In genomic region chr2:26963923-26964723, GRCm38 (mm10) we compare ENCODE assay signal across 8 mouse cellular contexts. TPM values are rescaled to one million over a fixed set of nuclear protein-coding genes. Genes with fewer than 3 reads are reported as not detected.
DNase-seq lines count a peak whose midpoint lies in the region; ATAC-seq and TF ChIP-seq lines count a peak whose summit lies in the region.

TSS of gene Rexo4 (minus strand) at chr2:26964386.

- H3K4me2 ChIP-seq in heart, embryonic 11.5 days, result peak within 1 kb of the TSS; percentile 75
- H3K4me2 ChIP-seq in kidney, embryonic 16.5 days (replicated peaks; ENCODE audit: low read depth, low read length), result peak within 1 kb of the TSS; percentile 67
- H3K4me2 ChIP-seq in myocyte (ENCODE audit: low read depth), result peak within 1 kb of the TSS; percentile 97

- H3K9me3 ChIP-seq in heart, embryonic 11.5 days (replicated peaks; ENCODE audit: control insufficient read depth, low read length), result no peaks in the 10 kb centered on the region
- H3K9me3 ChIP-seq in kidney, embryonic 16.5 days (ENCODE audit: low read length), result 0 out of 2 replicates have a peak, but pooled peaks cover 3% of the 10 kb centered on the region

- peaks cover 14% of the 10 kb centered on the region for H3K4me1 ChIP-seq in heart, embryonic 11.5 days (ENCODE audit: control insufficient read depth, insufficient read depth, low read length)
- H3K4me1 ChIP-seq in kidney, embryonic 16.5 days (ENCODE audit: insufficient read depth, low read length), result peaks cover 14% of the 10 kb centered on the region
- peaks cover 6% of the 10 kb centered on the region for H3K4me1 ChIP-seq in liver, adult 2 months (ENCODE audit: control insufficient read depth, insufficient read depth, low read length)

- peaks cover 9% of the 10 kb centered on the region; the same call in 1 of the 2 replicates for H3K36me3 ChIP-seq in heart, embryonic 11.5 days (ENCODE audit: control insufficient read depth, insufficient read depth, low read length)
- peaks cover 17% of the 10 kb centered on the region for H3K36me3 ChIP-seq in kidney, embryonic 16.5 days (ENCODE audit: insufficient read depth, low read length)
- peaks cover 10% of the 10 kb centered on the region; the same call in 1 of the 2 replicates for H3K36me3 ChIP-seq in liver, adult 2 months (ENCODE audit: control insufficient read depth, insufficient read depth, low read length)
- H3K36me3 ChIP-seq in myocyte (ENCODE audit: control insufficient read depth, insufficient read depth), result peaks cover 13% of the 10 kb centered on the region
- no peaks in the 10 kb centered on the region; the same call in none of the 2 replicates for H3K36me3 ChIP-seq in splenic B cell, adult 2 months (ENCODE audit: control insufficient read depth, insufficient read depth, low read length, poor library complexity, severe bottlenecking)

- ATAC-seq in erythroblast, adult 5-6 weeks (replicated peaks; ENCODE audit: low FRiP score, poor library complexity, severe bottlenecking), result peak; percentile 93
- peak; percentile 88 for ATAC-seq in heart, embryonic 11.5 days (replicated peaks; ENCODE audit: insufficient number of reproducible peaks, low FRiP score, low TSS enrichment)
- ATAC-seq in kidney, embryonic 16.5 days (ENCODE audit: low FRiP score, low TSS enrichment), result peak; percentile 94

- peak; percentile 67 for TF ChIP-seq POLR2A in liver, adult 2 months (IDR thresholded peaks at IDR 0.05; ENCODE audit: extremely low read depth, insufficient read depth, low read length)
- TF ChIP-seq POLR2A in myocyte (IDR thresholded peaks at IDR 0.05; ENCODE audit: insufficient read length, low read depth), result peak; percentile 72

- no peak for TF ChIP-seq CTCF in liver, adult 2 months (IDR thresholded peaks at IDR 0.05; ENCODE audit: low read depth, low read length)

- WGBS in heart, embryonic 11.5 days (ENCODE audit: insufficient replicate concordance), result under 1% methylated on average over 50 of the region's 50 CpGs
- under 1% methylated on average over 50 of the region's 50 CpGs for WGBS in kidney, embryonic 16.5 days
- under 1% methylated on average over 50 of the region's 50 CpGs for WGBS in liver, adult 2 months

- H3K4me3 ChIP-seq in heart, embryonic 11.5 days (ENCODE audit: low read depth, low read length), result peak within 1 kb of the TSS; percentile 82
- peak within 1 kb of the TSS; percentile 77 for H3K4me3 ChIP-seq in kidney, embryonic 16.5 days (ENCODE audit: low read length)
- H3K4me3 ChIP-seq in liver, adult 2 months (ENCODE audit: insufficient read depth, low read depth, low read length), result peak within 1 kb of the TSS; percentile 77
- H3K4me3 ChIP-seq in myocyte, result peak within 1 kb of the TSS; percentile 80

- DNase-seq in B cell, adult 2 months, result peak; percentile 94 to 96
- DNase-seq in brain, adult 2 months (ENCODE audit: low read depth, low spot score), result peak; percentile 99
- peak; percentile 89 for DNase-seq in liver, adult 2 months (ENCODE audit: extremely low read depth, low read depth, low spot score)
- peak; percentile 96 for DNase-seq in splenic B cell, adult 2 months (ENCODE audit: low read depth, low spot score)

- H3K27me3 ChIP-seq in heart, embryonic 11.5 days (ENCODE audit: control insufficient read depth, insufficient read depth, low read length), result no peaks in the 10 kb centered on the region
- no peaks in the 10 kb centered on the region for H3K27me3 ChIP-seq in kidney, embryonic 16.5 days (ENCODE audit: insufficient read depth, low read length)
- no peaks in the 10 kb centered on the region for H3K27me3 ChIP-seq in liver, adult 2 months (ENCODE audit: control insufficient read depth, insufficient read depth, low read length)
- H3K27me3 ChIP-seq in myocyte (ENCODE audit: control insufficient read depth, insufficient read depth, insufficient read length), result no peaks in the 10 kb centered on the region
- no peaks in the 10 kb centered on the region for H3K27me3 ChIP-seq in splenic B cell, adult 2 months (ENCODE audit: control insufficient read depth, insufficient read depth, low read length, poor library complexity, severe bottlenecking)

- H3ac ChIP-seq in myocyte (ENCODE audit: control insufficient read depth, insufficient read length), result peak within 1 kb of the TSS; percentile 42

- H3K27ac ChIP-seq in heart, embryonic 11.5 days (ENCODE audit: low read depth, low read length), result peak within 1 kb of the TSS; percentile 99
- peak within 1 kb of the TSS; percentile 100 for H3K27ac ChIP-seq in kidney, embryonic 16.5 days (ENCODE audit: low read length)
- H3K27ac ChIP-seq in liver, adult 2 months (replicated peaks; ENCODE audit: insufficient read depth, low read depth, low read length), result peak within 1 kb of the TSS; percentile 96

- H3K79me2 ChIP-seq in liver, adult 2 months (ENCODE audit: control insufficient read depth, insufficient read depth, low read length), result peaks cover 4% of the 10 kb centered on the region; the same call in 1 of the 2 replicates
- peaks cover 21% of the 10 kb centered on the region for H3K79me2 ChIP-seq in myocyte (ENCODE audit: control insufficient read depth, insufficient read depth)

- peak within 1 kb of the TSS; percentile 90 for H3K9ac ChIP-seq in heart, embryonic 11.5 days (ENCODE audit: low read depth, low read length)
- peak within 1 kb of the TSS; percentile 93 for H3K9ac ChIP-seq in kidney, embryonic 16.5 days (replicated peaks; ENCODE audit: low read length)
- peak within 1 kb of the TSS; percentile 84 for H3K9ac ChIP-seq in liver, adult 2 months (ENCODE audit: low read depth, low read length)

TF ChIP-seq in myocyte, 11 proteins besides CTCF, POLR2A, EP300 and RAD21:
- peak in 1 of 3 experiments; percentile 8 for TF ChIP-seq MYOG (IDR thresholded peaks at IDR 0.05; ENCODE audit: control insufficient read depth in 1 of 3, insufficient read depth in 1 of 3, insufficient read length in 2 of 3, low read depth in 2 of 3)
- no peak for TF ChIP-seq TCF12 (IDR thresholded peaks at IDR 0.05; ENCODE audit: insufficient read depth, poor library complexity, severe bottlenecking)
- TF ChIP-seq MAX (IDR thresholded peaks at IDR 0.05; ENCODE audit: low read depth), result no peak
- no peak for TF ChIP-seq CEBPB (IDR thresholded peaks at IDR 0.05; ENCODE audit: insufficient read depth, poor library complexity, severe bottlenecking)
- no peak for TF ChIP-seq USF1 (IDR thresholded peaks at IDR 0.05; ENCODE audit: low read depth)
- no peak for TF ChIP-seq SRF (IDR thresholded peaks at IDR 0.05; ENCODE audit: control insufficient read depth, insufficient read length, low read depth)
- no peak for TF ChIP-seq E2F4 (IDR thresholded peaks at IDR 0.05; ENCODE audit: insufficient read depth)
- TF ChIP-seq POLR2AphosphoS2 (IDR thresholded peaks at IDR 0.05; ENCODE audit: insufficient read length, low read depth), result peak; percentile 85
- no peak for TF ChIP-seq MYOD1 (IDR thresholded peaks at IDR 0.05; ENCODE audit: control insufficient read depth in 1 of 3, insufficient read length in 2 of 3, low read depth in 2 of 3)
- TF ChIP-seq REST (IDR thresholded peaks at IDR 0.05; ENCODE audit: insufficient read depth, insufficient read length), result no peak
- TF ChIP-seq TCF3 (IDR thresholded peaks at IDR 0.05; ENCODE audit: insufficient read length, low read depth), result no peak

RNA-seq across cellular contexts. Expression of gene Rexo4, which starts in this region (rescaled TPM):
- total RNA-seq in erythroblast, adult 5-6 weeks (2015; ENCODE audit: low replicate concordance), result 2.9 and 4.8 TPM in 2 replicates
- 17.0 and 24.2 TPM in 2 replicates for total RNA-seq in erythroblast, adult 5-6 weeks (2017; ENCODE audit: low replicate concordance)
- 31.0 and 34.2 TPM in 2 replicates for polyA plus RNA-seq in heart, embryonic 11.5 days (2014; fragmentation: Nextera tagmentation; extraction: Ambion mirVana)
- 51.6 and 52.6 TPM in 2 replicates for polyA plus RNA-seq in kidney, embryonic 16.5 days (2015; fragmentation: Nextera tagmentation; extraction: Ambion mirVana)
- 15.2 TPM in 2 replicates for total RNA-seq in liver, adult 2 months (2014; rRNA removed)
- 8.3 and 11.8 TPM in 2 replicates for polyA plus RNA-seq in liver, adult 2 months (2012; rRNA removed)
- 23.3 TPM for polyA plus RNA-seq in myocyte (2012; fragmentation: generic; extraction: Trizol)

Comparison
In these comparisons a context has a peak if more than half of its experiments do, and no peak if none do; other contexts are left out.
1. Peak in every context shown above with its lines: DNase-seq, ATAC-seq, H3K4me3 ChIP-seq and H3K27ac ChIP-seq.